Mouse (Mus musculus) right cerebral cortex, postnatal 10 days (tissue): ENCODE measurements at regions not wholly inside any gene's neighbourhood (a gene's known extent, or its start where the extent isn't known, plus 50 kb on each side); places are given as distances from the start of the nearest gene placed in this dataset.

Source experiments
- DNase-seq, 2 experiments: peaks; one replicate each; pipeline ENCODE4 v3.0.0; 2021; ENCODE audit warnings: low spot score in 2 of 2

DNA sequence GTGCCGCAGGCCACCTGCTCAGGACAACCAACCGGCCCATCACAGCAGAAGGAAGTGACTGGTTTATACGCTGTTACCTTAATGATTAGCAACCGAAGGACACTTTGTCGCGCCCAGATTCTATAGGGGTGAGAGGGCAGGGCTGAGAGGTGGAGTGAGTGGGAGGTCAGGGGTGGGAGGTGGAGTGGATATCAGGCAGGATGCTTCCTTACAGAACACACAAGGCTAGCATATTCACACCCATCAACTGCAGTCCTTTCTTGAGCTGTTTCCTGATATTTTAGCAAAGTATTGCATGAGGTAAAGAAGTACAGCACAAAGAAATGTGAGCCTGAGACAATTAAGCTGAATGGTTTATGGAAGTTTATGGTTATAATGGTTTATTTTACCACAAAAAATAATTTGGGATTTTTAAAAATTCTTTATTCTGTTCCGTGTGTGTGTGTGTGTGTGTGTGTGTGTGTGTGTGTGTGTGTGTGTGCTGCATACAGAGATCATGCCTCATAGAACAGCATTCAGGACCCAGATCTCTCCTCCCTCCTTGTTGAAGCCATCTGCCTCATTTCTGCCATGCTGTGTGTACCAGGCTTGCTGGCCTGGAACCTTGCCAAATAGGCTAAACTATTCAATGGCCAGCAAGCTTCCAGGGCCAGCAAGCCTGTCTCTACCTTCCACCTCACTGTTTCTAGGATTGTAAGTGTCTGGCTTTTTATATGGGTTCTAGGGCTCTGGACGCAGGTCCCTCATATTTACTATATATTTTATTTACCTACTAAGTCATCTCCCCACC lies 190.5 kb downstream of the Prkcq start:
- DNase-seq, result peak; percentile 55 to 63

DNA sequence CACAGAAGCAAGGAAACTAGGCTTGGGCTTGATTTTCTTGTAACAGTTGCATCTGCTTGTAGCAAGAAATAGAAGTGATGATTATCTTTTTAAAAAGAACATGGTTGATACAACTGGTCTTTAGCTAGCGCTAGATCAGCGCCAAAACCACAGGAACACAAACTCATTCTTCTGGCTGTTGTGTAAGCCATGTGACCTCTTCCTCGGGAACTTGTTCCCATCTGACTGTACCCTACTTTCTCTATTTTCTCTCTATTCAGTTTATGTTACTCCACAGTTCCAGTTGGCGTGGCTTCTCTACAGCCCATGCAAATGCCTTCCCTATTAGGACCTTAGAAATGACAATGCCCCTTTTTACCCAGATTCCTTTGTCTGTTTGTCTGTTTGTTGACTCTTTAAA lies 187.4 kb downstream of the Prkcq start:
- DNase-seq, result no peak

DNA sequence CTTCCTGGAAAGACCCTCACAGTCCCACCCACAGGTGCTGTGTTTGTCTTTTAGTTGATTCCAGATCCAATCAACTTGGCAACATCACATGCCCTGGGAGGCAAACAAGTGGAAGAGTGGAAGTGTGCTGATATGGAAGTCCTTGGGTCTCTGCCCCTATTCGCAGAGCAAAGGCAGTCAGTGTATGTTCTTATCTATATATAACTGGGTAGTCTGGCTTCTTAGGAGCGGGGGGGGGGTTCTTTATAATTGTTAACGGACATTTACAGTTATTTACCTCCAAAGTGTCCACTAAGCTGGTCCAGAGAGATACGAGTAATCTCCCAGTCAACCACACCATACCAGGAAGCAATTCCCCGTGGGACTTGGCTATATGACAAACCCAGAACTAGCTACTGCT lies 184.8 kb downstream of the Prkcq start:
- no peak for DNase-seq

DNA sequence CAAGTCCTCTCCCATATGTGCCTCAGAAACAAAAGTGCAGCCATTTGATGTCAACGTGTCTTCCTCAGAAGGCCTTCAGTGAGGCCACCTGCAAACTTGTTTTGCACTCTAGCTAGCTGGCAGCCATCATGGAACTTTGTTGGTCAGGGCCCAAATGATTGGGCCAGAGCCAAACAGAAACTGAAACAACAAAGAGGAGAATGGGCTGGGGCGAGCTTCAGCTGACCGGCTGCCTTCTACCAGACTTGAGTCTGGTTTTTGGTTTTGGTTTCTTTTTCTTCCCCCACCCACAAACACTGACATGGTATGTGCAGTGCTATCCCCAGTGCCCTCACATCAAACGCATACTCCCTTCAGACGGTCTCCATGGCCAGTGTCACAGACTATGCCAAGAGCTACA lies 183.7 kb downstream of the Prkcq start:
- no peak for DNase-seq
